Mouse (Mus musculus) cerebellum, adult (tissue): ENCODE measurements around the gene Hes7.

Experiments
- ATAC-seq: cut with Nextera tagmentation; 2 replicates; pipeline ENCODE4 v1.9.2; 2017; ENCODE audit warnings: mild to moderate bottlenecking, moderate library complexity, mixed read lengths; ENCODE audit not compliant: insufficient number of reproducible peaks, low FRiP score, low TSS enrichment

Hes7 gene

DNA sequence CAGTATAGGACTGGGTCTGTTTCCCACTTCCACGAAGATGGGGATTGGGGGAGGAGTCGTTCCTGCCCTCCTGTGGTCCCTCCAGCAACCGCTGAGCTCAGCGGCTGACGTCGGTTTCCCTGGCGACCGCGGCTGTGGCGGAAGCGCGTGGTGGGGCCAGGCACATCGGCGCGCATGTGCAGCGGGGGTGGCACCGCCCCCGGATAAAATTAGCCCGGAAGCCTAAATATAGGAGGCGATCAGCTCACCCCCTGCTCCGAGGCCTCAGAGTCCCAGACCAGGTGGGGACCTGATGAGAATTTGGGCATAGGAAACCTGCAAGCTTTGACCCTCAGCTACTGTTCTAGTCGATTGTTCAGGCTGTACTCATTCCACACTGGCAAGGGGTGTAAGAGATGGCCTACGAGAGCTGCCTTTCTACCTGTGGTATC is 20.3 kb upstream of the Hes7 start:
- peak; percentile 36; the same call in 1 of the 2 replicates for ATAC-seq

DNA sequence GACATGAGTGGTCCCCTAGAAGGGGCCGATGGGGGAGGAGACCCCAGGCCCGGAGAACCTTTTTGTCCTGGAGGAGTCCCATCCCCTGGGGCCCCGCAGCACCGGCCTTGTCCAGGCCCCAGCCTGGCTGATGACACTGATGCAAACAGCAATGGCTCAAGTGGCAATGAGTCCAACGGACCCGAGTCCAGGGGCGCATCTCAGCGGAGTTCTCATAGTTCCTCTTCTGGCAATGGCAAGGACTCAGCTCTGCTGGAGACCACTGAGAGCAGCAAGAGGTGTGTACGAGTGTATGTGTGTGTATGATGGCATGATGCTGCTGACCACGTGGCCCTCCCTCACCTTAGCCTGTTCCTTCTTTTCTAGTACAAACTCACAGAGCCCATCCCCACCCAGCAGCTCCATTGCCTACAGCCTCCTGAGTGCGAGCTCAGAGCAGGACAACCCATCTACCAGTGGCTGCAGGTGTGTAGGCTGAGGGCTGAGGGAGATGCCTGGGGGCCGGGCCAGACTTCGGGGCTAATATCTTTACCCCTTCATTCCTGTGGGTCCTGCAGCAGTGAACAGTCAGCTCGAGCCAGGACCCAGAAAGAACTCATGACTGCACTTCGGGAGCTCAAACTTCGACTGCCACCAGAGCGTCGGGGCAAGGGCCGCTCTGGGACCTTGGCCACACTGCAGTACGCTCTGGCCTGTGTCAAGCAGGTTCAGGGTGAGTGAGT is 19.4 kb upstream of the Hes7 start:
- ATAC-seq, result no peak

DNA sequence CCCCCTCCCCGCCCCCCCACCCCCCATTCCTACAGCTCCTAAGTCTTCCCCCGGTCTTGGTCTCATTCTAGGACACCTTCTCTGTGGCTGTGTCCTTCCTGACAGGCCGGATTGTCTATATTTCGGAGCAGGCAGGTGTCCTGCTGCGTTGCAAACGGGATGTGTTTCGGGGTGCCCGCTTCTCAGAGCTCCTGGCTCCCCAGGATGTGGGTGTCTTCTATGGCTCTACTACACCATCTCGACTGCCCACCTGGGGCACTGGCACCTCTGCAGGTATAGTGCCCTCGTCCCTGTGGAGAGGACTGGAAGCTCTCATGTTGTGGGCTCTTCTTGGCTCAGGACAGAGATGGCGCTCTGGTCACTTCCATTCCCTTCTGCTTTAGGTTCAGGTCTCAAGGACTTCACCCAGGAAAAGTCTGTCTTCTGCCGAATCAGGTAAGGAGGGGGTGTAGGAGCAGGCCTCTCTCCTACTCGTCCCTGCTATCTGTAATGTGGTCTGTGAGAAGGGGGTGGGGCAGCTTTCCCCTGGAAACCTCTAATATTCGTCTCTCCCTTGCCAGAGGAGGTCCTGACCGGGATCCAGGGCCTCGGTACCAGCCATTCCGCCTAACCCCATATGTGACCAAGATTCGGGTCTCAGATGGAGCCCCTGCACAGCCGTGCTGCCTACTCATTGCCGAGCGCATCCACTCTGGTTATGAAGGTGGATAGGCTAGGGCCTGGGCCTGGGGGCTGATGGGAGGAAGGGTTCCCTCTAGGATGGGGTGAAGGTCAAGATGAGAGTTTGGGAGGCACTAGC is 18.4 kb upstream of the Hes7 start:
- no peak for ATAC-seq

DNA sequence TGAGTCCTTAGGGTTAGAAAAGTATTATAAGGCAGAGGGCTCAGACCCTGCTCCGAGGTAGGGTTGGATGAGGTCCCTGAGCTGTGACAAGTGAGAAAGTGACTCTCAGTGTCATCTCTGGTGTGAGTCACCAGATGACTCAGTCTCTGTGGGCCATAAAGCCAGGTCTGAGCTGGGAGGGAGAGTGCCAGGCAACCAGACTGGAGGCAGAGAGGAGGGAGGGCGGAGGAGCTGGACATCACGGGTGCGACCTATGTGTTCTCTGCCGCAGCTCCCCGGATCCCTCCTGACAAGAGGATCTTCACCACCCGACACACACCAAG is 17.8 kb upstream of the Hes7 start:
- no peak for ATAC-seq

DNA sequence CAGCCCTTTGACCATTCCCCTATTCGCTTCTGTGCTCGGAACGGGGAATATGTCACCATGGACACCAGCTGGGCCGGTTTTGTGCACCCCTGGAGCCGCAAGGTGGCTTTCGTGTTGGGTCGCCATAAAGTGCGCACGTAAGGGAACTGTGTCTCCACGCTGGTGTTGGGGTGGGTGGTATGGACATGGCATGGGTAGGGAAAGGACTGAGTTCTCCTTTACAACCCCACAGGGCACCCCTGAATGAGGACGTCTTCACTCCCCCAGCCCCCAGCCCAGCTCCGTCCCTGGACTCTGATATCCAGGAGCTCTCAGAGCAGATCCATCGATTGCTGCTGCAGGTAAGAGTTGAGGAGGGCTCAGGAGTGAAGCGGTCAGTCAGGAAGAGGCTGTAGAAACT is 17.1 kb upstream of the Hes7 start:
- no peak for ATAC-seq

DNA sequence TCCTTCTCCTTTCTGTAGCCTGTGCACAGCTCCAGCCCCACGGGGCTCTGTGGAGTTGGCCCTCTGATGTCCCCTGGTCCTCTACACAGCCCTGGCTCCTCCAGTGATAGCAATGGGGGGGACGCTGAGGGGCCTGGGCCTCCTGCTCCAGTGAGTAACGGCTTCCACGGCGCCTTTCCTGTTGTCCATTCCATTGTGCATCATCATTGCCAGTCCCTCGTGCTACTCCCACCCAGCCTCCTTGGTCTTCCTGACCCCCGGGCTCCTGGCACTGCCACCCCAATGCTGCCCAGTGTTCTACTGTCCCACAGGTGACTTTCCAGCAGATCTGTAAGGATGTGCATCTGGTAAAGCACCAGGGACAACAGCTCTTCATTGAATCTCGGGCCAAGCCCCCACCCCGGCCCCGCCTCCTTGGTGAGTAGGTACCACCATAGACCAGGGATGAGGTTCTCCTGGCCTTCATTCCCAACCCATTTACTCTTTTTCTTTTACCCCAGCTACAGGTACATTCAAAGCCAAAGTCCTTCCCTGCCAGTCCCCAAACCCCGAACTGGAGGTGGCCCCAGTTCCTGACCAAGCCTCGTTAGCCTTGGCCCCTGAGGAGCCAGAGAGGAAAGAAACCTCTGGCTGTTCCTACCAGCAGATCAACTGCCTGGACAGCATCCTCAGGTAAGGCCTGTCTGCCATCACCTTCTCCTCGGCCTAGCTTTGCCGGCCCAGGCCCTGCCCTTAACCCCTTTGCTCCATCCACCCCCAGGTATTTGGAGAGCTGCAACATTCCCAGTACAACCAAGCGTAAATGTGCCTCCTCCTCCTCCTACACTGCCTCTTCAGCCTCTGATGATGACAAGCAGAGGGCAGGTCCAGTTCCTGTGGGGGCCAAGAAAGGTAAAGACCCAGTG is 16.4 kb upstream of the Hes7 start:
- ATAC-seq, result no peak

DNA sequence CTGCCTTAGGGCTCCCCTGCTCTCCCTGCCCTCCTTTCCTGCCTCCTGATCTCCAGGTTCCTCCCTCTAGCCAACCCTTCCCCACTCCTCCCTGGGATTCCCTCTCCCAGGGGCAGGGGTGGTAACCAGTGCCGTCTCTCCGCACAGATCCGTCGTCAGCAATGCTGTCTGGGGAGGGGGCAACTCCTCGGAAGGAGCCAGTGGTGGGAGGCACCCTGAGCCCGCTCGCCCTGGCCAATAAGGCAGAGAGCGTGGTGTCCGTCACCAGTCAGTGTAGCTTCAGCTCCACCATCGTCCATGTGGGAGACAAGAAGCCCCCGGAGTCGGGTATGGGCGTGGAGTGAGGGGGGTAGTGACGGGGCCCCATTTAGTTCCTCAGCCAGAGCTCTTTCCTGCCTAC is 15.7 kb upstream of the Hes7 start:
- no peak for ATAC-seq

DNA sequence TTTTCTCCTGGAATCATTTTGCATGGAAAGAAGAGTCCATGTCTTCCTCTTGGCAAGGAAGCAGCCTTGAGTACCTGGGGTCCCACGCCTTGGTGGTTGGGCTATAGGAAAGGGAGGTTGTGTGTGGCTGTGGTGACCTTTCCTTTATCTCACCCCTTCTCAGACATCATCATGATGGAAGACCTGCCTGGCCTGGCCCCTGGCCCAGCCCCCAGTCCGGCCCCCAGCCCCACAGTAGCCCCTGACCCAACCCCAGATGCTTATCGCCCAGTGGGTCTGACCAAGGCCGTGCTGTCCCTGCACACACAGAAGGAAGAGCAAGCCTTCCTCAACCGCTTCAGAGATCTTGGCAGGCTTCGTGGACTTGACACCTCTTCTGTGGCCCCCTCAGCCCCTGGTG is 15.0 kb upstream of the Hes7 start:
- no peak for ATAC-seq

DNA sequence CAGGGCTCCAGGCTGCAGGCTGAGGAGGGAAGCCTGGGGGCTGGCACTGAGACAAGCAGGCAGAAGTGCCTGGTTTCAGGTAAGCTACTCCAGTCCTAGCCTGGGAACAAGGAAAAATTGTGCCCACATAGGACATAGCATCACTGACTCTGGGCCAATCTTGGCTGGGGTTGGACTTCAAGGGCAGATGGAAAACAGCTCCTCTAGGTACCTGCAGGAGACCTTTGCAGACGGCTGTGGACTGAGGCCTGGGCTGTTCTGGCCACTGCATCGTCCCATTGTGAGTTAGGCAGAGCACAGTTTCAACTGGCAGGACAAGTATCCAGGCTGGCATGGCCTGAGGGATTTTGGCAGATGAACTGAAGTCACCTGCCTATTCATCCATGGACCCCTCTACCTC is 14.4 kb upstream of the Hes7 start:
- no peak for ATAC-seq

DNA sequence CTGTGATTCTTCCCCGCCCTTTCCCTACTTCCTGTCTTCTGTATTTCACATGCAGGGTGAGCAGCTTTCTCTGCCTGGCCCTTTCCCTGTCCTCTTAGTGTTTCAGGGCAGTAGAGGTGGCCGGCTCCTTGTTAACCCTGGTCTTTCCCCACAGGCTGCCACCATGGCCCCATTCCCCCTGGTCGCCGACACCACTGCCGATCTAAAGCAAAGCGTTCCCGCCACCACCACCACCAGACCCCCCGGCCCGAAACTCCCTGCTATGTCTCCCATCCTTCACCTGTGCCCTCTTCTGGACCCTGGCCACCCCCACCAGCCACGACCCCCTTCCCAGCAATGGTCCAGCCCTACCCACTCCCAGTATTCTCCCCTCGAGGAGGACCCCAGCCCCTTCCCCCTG is 13.9 kb upstream of the Hes7 start:
- no peak for ATAC-seq

DNA sequence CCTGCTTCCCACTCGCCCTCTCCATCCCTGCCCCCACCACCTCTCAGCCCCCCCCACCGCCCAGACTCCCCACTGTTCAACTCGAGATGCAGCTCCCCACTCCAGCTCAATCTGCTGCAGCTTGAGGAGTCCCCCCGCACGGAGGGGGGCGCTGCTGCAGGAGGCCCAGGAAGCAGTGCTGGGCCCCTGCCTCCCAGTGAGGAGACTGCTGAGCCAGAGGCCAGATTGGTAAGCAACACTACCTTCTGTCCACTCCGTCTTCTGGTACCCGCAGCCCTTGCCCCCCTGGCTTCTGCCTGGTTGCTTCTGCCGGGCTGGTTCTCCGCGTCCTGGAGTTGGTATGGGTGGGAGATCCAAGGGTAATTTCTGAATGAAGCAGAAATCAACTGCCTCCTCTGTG is 13.4 kb upstream of the Hes7 start:
- no peak for ATAC-seq

DNA sequence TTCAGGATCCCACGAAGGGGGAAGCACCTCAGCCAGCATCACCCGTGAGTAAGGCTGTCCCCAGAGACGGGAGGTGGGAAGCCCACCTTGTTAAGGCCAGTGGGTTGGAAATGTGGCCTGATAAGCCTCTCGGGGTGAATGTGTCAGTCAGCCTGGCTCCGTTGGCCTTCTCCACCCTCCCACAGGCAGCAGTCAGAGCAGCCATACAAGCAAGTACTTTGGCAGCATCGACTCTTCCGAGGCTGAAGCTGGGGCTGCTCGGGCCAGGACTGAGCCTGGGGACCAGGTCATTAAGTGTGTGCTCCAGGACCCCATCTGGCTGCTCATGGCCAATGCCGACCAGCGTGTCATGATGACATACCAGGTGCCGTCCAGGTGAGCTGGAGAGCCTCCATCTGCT is 12.5 kb upstream of the Hes7 start:
- no peak for ATAC-seq

DNA sequence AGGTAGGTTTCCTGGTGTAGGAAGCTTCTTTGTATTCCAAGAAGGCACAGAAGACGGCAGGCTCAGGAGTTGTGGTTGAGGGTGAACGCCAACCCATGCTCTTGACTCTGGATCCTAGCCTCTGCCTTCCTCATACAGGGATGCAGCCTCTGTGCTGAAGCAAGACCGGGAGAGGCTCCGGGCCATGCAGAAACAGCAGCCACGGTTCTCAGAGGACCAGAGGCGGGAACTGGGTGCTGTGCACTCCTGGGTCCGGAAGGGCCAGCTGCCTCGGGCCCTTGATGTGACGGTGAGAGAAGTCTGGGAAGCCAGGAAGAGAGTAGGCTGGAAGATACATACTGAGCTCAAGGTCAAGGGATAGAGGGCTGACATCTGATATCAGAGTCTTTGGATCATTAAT is 12.0 kb upstream of the Hes7 start:
- no peak for ATAC-seq

DNA sequence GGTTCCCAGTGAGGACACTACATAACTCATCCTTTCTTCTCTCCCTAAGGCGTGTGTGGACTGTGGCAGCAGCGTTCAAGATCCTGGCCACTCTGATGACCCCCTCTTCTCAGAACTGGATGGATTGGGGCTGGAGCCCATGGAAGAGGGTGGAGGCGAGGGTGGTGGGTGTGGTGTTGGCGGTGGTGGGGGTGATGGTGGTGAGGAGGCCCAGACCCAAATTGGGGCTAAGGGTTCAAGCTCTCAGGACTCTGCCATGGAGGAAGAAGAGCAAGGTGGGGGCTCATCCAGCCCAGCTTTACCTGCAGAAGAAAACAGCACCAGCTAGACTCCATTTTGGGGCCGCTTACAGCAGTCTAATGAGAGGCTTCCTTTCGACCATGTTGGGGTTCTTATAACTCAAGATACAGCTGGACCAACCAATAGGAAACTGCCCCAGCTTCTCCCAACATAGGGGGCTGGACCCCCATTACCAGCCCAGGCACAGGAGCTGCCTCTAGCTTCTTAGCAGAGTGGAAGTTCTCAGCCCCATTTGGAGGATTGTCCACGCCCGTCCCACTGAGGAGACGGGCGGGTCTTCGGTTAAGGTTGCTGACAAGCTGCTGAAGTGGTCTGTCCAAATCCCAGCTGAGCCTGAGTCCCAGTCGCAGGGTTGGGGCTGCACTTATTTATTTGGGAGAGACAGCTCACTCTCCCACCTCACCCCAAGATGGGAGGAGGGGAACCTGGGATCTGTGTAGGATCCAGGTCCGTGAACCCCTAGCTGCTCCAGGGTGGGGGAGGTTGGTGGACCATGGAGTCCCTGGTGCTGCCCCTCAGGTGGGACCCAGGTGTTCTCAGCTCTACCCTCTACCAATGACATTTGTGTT is 10.9 kb upstream of the Hes7 start:
- ATAC-seq, result no peak

DNA sequence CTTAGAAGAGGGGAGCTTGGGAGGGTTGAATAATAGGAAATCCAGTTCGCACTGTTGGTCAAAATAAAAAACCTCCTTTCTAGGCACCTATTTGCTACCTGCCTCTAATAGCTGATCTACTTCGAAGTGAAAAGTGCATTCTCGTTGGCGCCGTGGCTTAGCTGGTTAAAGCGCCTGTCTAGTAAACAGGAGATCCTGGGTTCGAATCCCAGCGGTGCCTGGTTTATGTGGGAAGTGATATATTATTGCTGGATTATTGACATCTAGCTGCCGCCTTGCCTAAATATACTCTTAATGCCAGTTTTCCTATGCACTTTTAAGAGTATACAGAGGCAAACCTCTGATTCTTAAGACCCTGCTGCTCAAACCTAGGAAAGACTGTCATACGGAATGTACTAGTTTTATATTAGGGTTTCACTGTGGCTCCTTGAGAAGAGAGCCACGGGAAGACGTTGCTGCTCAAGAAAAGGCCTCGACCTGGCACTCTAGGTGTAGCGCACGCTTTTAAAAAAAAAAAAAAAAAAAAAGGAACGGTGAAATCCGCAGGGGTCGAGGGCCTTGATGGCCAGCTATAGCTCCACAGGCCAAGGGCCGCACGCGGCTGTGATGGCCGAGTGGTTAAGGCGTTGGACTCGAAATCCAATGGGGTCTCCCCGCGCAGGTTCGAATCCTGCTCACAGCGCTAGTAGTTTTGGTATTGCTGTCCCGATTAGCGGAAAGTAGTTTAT is 9.7 kb upstream of the Hes7 start:
- no peak; the same call in 1 of the 2 replicates for ATAC-seq

DNA sequence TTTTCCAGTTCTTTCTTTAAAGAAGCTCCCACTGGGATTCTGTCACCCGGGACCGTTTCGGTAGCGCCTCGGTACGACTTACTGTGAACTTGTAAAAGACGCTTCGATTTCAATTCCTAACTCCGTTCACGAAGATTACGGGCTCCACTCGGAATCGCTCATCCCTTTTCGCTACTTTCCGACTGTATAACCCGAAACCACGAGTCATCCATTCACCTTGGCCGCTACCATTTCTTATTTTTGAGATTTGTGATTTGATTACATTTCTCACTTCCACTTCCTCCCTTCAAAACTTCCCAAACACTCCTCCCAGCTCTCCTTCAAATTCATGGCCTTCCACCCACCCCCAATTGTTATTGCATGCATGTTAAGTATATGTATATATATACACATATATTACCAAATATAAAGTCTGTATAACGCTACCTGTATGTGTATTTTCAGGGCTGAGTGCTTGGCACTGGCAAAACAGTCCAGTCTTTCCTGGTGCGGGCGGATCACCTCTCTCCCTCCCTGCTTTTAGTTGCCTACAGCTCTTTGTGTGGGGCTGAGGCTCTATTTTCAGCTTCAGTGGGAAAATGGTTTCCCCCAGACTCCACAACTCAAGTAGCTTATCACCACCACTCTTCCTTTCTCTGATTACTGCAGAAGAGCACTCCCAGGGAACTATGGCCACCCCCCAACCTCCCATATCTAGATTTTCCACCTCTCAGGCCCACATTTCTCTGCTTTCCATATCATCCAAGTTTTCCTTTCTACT is 9.0 kb upstream of the Hes7 start:
- ATAC-seq, result no peak

DNA sequence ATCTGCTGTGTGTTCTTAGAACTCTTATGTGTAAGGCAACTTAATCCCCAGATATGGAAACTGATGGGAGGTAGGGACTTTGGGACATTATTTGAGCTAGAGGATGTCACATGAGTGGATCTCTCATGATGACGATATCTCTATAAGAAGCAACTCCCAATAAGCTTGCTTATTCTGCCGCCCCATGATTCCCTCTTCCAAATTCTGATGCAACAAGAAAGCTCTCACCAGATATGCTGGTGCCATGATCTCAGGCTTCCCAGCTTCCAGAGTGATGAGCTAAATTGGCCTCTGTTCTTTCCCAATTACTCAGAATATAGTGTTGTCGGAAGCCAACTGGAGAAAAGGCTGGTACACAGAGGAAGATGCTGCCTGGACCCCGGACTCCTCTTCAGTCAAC is 8.3 kb upstream of the Hes7 start:
- no peak for ATAC-seq

DNA sequence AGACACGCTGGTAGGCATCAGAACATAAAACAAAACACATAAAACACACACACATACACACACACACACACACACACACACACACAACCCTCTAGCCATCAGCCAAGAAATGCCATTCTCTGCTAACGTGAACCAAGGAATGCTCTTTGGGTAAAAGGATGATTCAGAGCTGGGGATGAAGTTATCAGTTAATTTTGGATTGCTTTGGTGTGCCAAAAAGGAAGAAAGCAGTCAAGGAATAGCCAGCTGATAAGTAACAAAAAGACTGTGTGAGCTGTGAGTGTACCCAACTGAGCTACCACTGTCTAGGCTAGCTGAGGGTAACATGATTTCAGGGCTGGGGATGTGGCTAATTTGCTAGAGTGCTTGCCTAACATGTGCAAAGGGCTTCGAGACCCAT is 6.2 kb upstream of the Hes7 start:
- no peak for ATAC-seq

DNA sequence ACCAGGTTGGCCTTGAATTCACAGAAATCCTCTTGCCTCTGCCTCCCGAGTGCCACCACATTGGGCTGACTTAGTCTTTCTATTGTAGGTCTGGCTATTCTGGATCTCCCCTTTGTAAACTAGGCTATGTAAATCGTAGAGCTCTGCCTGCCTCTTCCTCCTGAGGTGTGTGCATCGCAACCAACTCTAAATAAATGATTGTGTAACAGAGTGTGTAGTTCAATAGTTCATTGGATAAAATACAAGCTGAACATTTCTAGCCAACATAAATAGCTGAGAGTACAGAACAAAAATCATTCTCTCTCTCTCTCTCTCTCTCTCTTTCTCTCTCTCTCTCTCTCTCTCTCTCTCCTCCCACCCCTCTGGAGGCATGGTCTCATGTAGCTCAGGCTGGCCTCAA is 5.6 kb upstream of the Hes7 start:
- ATAC-seq, result no peak
